Mouse (Mus musculus): ENCODE measurements around the gene Qrsl1. TPM values are rescaled to one million over a fixed set of nuclear protein-coding genes. Genes with fewer than 3 reads are reported as not detected.

Gene Qrsl1
- polyA plus RNA-seq, 1 experiment from 2014 or later = 20.7 TPM

GRCm38 (mm10) chr10:43824713-43825112 lies 76.8 kb downstream of the Qrsl1 start:
- Histone ChIP-seq H3K27me3 (no peaks in the 10 kb centered on the region), H3K4me1 (replicated peaks) (no peaks in the 10 kb centered on the region), H3K27ac (no peak overlapping the region), H3K36me3 (no peaks in the 10 kb centered on the region), H3K4me2 (replicated peaks) (no peak overlapping the region), H3K4me3 (replicated peaks) (no peak overlapping the region), H3K9ac (replicated peaks) (no peak overlapping the region), H3K9me3 (no peaks in the 10 kb centered on the region)
- 95% methylated on average over 3 of the region's 3 CpGs for WGBS
- ATAC-seq = no peak

Other genes with a start within 250 kb of the Qrsl1 start
- 15.6 and 15.9 TPM in 2 replicates for gene Rtn4ip1, start 62 bp upstream of the Qrsl1 start, polyA plus RNA-seq (2015; fragmentation: Nextera tagmentation; extraction: Ambion mirVana)
- gene Crybg1, start 247.1 kb upstream of the Qrsl1 start, polyA plus RNA-seq (2015; fragmentation: Nextera tagmentation; extraction: Ambion mirVana) = 0.34 and 0.39 TPM in 2 replicates